Mouse (Mus musculus) G1E (cell line): ENCODE measurements around the gene Coro7. TPM values are rescaled to one million over a fixed set of nuclear protein-coding genes. Genes with fewer than 3 reads are reported as not detected.

ENCODE experiments used
- ATAC-seq: 2 replicates; pipeline ENCODE4 v1.8.0; 2016; ENCODE audit warnings: mild to moderate bottlenecking; ENCODE audit not compliant: insufficient number of reproducible peaks, poor library complexity, low FRiP score, severe bottlenecking; ENCODE audit errors: extremely low read depth
- DNase-seq: peaks from one replicate; pipeline ENCODE4 v3.0.0; 2012; ENCODE audit warnings: low spot score
- H3K27me3 ChIP-seq: 2 replicates; pipeline ENCODE4 v1.6.1; 2012; ENCODE audit warnings: mild to moderate bottlenecking, low read length, inconsistent platforms; ENCODE audit not compliant: insufficient read depth
- H3K36me3 ChIP-seq: replicated peaks from 2 replicates; pipeline ENCODE3; 2012; ENCODE audit warnings: mild to moderate bottlenecking, inconsistent platforms
- H3K4me1 ChIP-seq: 2 replicates; pipeline ENCODE4 v1.6.1; 2012; ENCODE audit warnings: low read depth, low read length, inconsistent platforms, mixed read lengths; ENCODE audit not compliant: insufficient read depth
- H3K4me3 ChIP-seq: 2 replicates; pipeline ENCODE4 v1.5.1; 2012; ENCODE audit warnings: low read depth, mild to moderate bottlenecking, inconsistent platforms, low read length, moderate library complexity, mixed read lengths
- H3K9me3 ChIP-seq: replicated peaks from 2 replicates; pipeline ENCODE4 v1.6.1; 2012; ENCODE audit warnings: inconsistent platforms
- CTCF ChIP-seq: IDR thresholded peaks from 2 replicates; pipeline ENCODE4 v1.5.1; 2012; ENCODE audit warnings: low read depth, low read length, inconsistent platforms, mixed read lengths
- GATA1 ChIP-seq: IDR thresholded peaks from 2 replicates; pipeline ENCODE4 v1.6.1; 2012; ENCODE audit warnings: borderline replicate concordance, low read length, inconsistent platforms, mixed read lengths
- GATA2 ChIP-seq: IDR thresholded peaks from 2 replicates; pipeline ENCODE4 v1.6.1; 2012; ENCODE audit warnings: low read depth, low read length, inconsistent platforms, borderline replicate concordance
- POLR2AphosphoS5 ChIP-seq: IDR thresholded peaks from 2 replicates; pipeline ENCODE4 v1.6.1; 2012; ENCODE audit warnings: low read depth, low read length, inconsistent platforms; ENCODE audit not compliant: insufficient replicate concordance
- TAL1 ChIP-seq: conservative IDR thresholded peaks from 2 replicates; pipeline ENCODE4 v1.6.1; 2012; ENCODE audit warnings: low read depth, low read length, inconsistent platforms, mixed read lengths
- polyA plus RNA-seq: library from polyadenylated mRNA; stranded (reverse); fragments of >175 nt; gene quantifications from 2 replicates; pipeline ENCODE4 v1.2.3, GENCODE M21; 2012
- total RNA-seq, 2 experiments: library from RNA; stranded (forward) in 1 of 2; stranded (reverse) in 1 of 2; fragments of 200-1000 nt in 1 of 2; fragments of >200 nt in 1 of 2; fragmentation: Nextera tagmentation in 1 of 2; gene quantifications; 2 replicates each; pipeline ENCODE4 v1.2.3; 2014 to 2017

The Coro7 gene
- total and polyA plus RNA-seq, 3 experiments, result 34.8 to 205 (median 94.3) TPM

DNA sequence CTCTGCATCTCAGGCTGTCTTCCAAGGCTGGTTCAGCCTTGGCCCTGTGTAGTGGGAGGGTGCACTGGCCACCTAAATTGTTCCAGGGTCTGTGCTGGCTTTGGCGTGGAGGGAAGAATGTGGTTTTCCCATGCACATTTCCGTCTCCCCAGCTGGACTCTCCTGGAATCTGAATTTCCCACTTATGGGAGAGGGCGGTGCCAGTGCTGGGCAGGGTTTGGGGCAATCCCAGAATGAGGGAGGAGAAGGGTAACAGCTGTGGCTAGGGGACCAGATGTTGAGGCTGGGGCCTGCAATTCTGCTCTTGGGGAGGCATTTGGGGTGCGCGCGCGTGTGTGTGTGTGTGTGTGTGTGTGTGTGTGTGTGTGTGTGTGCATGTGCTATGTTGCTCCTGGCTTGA is 82.3 kb downstream of the Coro7 start:
- TF ChIP-seq POLR2AphosphoS5 (no peak), TAL1 (no peak), CTCF (no peak), GATA2 (no peak), GATA1 (no peak)

DNA sequence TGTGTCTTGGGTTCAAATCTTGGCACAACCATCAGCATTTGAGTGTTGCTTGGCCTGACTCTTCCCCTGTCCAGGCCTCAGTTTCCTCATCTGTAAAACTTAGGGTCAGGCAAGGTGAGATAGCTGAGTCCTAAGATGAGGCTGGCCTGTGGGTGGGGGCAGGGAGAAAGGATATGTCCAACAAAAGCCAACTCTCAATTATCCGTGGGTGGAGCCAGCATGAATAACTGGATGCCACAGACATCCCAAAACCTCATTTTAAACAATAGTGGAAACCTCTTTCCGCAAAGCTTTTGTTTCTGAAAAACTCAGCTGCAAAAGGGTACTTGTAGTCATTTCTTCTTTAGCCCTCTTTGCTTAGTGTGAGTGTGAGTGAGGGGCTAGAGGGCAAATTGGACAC is 82.7 kb downstream of the Coro7 start:
- ATAC-seq (no peak), DNase-seq (no peak)
- Histone ChIP-seq H3K4me1 (peaks cover 22% of the 10 kb centered on the region), H3K36me3 (no peaks in the 10 kb centered on the region), H3K4me3 (no peak overlapping the region), H3K27me3 (peaks cover 81% of the 10 kb centered on the region), H3K9me3 (no peaks in the 10 kb centered on the region)
- TF ChIP-seq POLR2AphosphoS5 (no peak), GATA1 (no peak), TAL1 (no peak), GATA2 (no peak), CTCF (no peak)

More for the DNA sequence above, 82.3 kb downstream of the Coro7 start:
- Histone ChIP-seq H3K4me1 (peaks cover 25% of the 10 kb centered on the region), H3K27me3 (peaks cover 84% of the 10 kb centered on the region), H3K36me3 (no peaks in the 10 kb centered on the region), H3K9me3 (no peaks in the 10 kb centered on the region), H3K4me3 (no peak overlapping the region)
- no peak for DNase-seq
- no peak for ATAC-seq

DNA sequence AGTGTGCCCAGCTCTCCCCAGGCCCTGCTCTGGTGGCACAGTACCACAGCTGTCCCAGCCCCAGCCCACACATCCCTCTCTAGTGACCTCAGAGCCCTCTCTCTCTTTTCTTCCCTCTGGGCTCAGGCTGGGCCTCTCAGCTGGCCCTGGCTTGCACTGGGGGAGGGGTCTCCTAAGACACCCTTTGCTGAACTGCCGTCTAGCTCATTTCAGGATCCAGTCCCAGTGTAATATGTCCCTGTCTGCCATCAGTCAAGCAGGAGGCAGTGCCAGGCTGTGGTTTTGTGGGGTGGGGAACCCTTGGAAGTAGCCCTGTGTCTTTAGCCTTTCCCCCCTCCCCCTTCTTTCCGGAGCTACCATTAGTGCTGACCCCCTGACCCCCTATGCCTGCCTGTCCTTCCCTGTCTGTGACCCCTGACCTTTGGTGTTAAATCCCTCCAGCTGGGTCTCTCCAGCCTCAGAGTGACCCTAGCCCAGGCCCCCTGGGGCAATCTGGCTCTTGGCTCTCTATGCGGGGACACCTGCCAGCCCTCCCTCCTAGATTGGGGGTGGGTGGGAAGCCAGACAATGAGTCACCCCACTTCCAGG is 83.3 kb downstream of the Coro7 start:
- H3K36me3 ChIP-seq, result no peaks in the 10 kb centered on the region
- H3K9me3 ChIP-seq, result no peaks in the 10 kb centered on the region
- H3K27me3 ChIP-seq, result peaks cover 81% of the 10 kb centered on the region
- ATAC-seq (no peak), DNase-seq (no peak)
- no peak for TF ChIP-seq CTCF
- no peak for TF ChIP-seq GATA2
- no peak for TF ChIP-seq TAL1
- no peak for TF ChIP-seq POLR2AphosphoS5
- TF ChIP-seq GATA1, result no peak
- H3K4me3 ChIP-seq, result no peak overlapping the region
- peaks cover 22% of the 10 kb centered on the region for H3K4me1 ChIP-seq

GRCm38 (mm10) chr16:4595527-4595963 is 84.0 kb downstream of the Coro7 start:
- peaks cover 22% of the 10 kb centered on the region for H3K4me1 ChIP-seq
- no peak for TF ChIP-seq GATA1
- no peak for TF ChIP-seq CTCF
- no peak for TF ChIP-seq POLR2AphosphoS5
- no peak for TF ChIP-seq TAL1
- no peak for TF ChIP-seq GATA2
- H3K36me3 ChIP-seq, result no peaks in the 10 kb centered on the region
- H3K27me3 ChIP-seq, result peaks cover 83% of the 10 kb centered on the region
- no peak for DNase-seq
- ATAC-seq, result no peak
- no peaks in the 10 kb centered on the region for H3K9me3 ChIP-seq
- peak overlapping the region; percentile 16; the same call in 1 of the 2 replicates for H3K4me3 ChIP-seq

DNA sequence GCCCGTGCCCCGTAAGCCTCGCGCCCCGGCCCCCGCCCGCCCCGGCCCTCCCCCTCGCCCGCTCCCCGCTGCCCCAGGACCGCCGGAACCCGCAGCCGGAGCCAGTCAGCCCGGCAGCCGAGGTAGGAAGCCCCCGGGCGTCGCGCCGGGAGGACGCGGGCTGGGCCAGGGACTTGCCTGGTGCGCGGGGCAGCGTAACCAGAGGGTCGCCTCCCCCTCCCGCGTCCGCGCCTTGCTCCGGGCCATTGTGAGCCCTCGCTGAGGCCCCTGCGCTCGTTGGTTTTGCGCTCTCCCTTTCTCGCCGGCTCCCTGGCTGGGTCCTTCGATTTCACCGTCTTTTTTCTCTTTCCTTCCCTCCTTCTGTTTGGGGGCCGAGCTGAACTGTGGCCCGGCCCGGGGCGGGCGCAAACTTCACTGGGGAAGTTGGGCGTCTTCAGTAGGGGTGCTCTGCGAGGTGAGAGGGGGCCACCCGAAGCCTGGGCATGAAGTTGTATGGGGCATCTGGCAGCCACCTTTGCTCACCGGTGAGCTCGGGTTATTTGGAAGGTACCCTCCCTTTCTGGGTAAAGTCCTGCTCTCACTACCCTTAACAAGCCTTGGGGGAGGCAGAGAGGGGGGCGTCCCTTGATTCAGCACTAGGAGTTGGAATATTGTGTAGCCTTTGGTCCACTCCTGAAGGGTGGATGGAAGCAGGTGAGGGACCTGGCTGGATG is 84.6 kb downstream of the Coro7 start:
- no peak for TF ChIP-seq POLR2AphosphoS5
- TF ChIP-seq GATA1, result no peak
- TF ChIP-seq GATA2, result no peak
- TF ChIP-seq TAL1, result no peak
- TF ChIP-seq CTCF, result no peak
- Histone ChIP-seq H3K27me3 (peaks cover 78% of the 10 kb centered on the region), H3K36me3 (no peaks in the 10 kb centered on the region), H3K4me3 (peak overlapping the region; percentile 69), H3K4me1 (peaks cover 22% of the 10 kb centered on the region), H3K9me3 (no peaks in the 10 kb centered on the region)
- DNase-seq (no peak), ATAC-seq (no peak; the same call in 1 of the 2 replicates)

DNA sequence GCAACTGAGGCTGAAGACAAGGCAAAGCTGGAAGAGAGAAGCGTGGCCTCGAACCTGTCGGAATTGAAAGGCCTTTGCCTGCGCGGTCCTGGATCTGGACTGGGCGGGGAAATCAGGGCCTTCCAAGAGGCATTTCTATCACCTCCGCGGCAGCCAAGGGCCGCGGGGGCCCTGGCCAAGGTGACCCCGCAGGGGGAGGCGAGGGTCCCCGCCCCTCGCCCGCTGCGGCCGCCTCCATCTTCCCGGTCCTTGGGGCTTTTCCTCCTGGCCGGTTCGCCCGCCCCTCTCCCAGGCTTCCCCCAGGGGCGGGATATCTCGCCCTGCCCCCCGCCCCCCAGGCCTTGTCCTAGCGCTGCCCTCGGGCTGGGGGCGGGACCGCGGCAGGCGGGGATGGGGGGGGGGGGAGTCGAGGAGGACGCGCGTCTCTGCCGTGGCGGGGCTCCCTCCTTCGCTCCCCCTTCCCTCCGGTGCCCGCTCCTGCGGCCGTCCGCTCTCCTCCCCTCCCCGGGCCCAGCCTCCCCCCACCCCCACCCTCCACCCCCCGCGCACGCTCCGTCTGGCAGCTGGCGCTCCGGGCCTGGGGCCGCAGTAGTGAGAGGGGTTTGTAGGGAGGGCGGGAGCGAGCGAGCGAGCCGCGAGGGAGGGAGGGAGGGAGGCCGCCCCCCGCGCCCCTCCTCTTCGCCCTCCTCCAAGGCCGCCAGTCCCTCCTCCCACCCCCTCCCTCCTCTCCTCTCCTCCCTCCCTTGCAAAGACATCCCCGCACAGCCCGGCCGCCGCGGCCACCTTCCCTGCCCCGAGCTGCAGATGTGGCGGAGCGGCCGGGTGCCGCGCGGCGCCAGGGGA is 85.4 kb downstream of the Coro7 start, which contains the start of gene Glis2:
Gene Glis2, plus strand, starts transcription at position 743 of the 843 bp plus-strand sequence.
- Histone ChIP-seq H3K9me3 (no peaks in the 10 kb centered on the region), H3K27me3 (peaks cover 70% of the 10 kb centered on the region), H3K36me3 (no peaks in the 10 kb centered on the region), H3K4me3 (peak within 1 kb of the TSS; percentile 69), H3K4me1 (peaks cover 22% of the 10 kb centered on the region)
- no peak for TF ChIP-seq POLR2AphosphoS5
- no peak for TF ChIP-seq GATA1
- no peak for TF ChIP-seq GATA2
- no peak for TF ChIP-seq CTCF
- TF ChIP-seq TAL1, result no peak
- ATAC-seq (no peak), DNase-seq (peak; percentile 61)
